Mouse (Mus musculus): Measurements from ENCODE around the gene Dnajb11. TPM values are rescaled to one million over a fixed set of nuclear protein-coding genes. Genes with fewer than 3 reads are reported as not detected.

Dnajb11 gene
- total RNA-seq (2012; rRNA removed), result 140 and 155 TPM in 2 replicates

GRCm38 (mm10) chr16:22857431-22858113 is at the start of gene Dnajb11, which contains the start of gene Tbccd1:
TSS of gene Dnajb11 (plus strand) at chr16:22857845.
TSS of gene Tbccd1 (minus strand) at chr16:22857669.
- H3K9me3 ChIP-seq (ENCODE audit: control insufficient read depth, insufficient read depth, low read depth, low read length), result no peaks in the 10 kb centered on the region
- H3K36me3 ChIP-seq (ENCODE audit: control insufficient read depth, insufficient read depth, low read length, poor library complexity, severe bottlenecking), result peaks cover 6% of the 10 kb centered on the region
- peak within 1 kb of the TSS; percentile 99 for H3K9ac ChIP-seq (ENCODE audit: insufficient read depth, low read depth, low read length, poor library complexity, severe bottlenecking)
- peak within 1 kb of the TSS; percentile 95 to 98 for H3K4me3 ChIP-seq (ENCODE audit: insufficient read depth in 1 of 2, low read depth in 1 of 2, low read length in 2 of 2, poor library complexity in 1 of 2, severe bottlenecking in 1 of 2)
- H3K4me1 ChIP-seq (ENCODE audit: control insufficient read depth in 2 of 2, insufficient read depth in 2 of 2, low read length in 2 of 2, poor library complexity in 1 of 2), result peaks cover 2 to 3% of the 10 kb centered on the region in 2 experiments; a peak in 2 of 4 replicates
- peak within 1 kb of the TSS; percentile 61 for H3K27ac ChIP-seq (ENCODE audit: insufficient read depth, low read depth, low read length, poor library complexity, severe bottlenecking)
- peak; percentile 98 for DNase-seq (ENCODE audit: low read depth, low spot score)
- TF ChIP-seq MAFK (IDR thresholded peaks at IDR 0.05; ENCODE audit: insufficient read depth, low read depth, low read length) (no peak), CHD2 (IDR thresholded peaks at IDR 0.05; ENCODE audit: low read depth, low read length) (peak; percentile 84), HCFC1 (IDR thresholded peaks at IDR 0.05; ENCODE audit: borderline replicate concordance, insufficient read depth, low read length) (peak; percentile 74), ZC3H11A (IDR thresholded peaks at IDR 0.05; ENCODE audit: borderline replicate concordance, low read depth, low read length) (no peak), ZNF384 (IDR thresholded peaks at IDR 0.05; ENCODE audit: low read depth, low read length) (no peak)
- in situ Hi-C loops (cut with MboI; ENCODE audit: low sequenced_read_pairs in 2 of 2, unreplicated experiment in 2 of 2), result no loop called here

- no peak within 1 kb of the TSS for H3K4me3 ChIP-seq (ENCODE audit: insufficient read depth in 1 of 2, low read depth in 1 of 2, low read length in 2 of 2, poor library complexity in 1 of 2, severe bottlenecking in 1 of 2)
- no peaks in the 10 kb centered on the region for H3K36me3 ChIP-seq (ENCODE audit: control insufficient read depth, insufficient read depth, low read length, poor library complexity, severe bottlenecking)
- no peaks in the 10 kb centered on the region for H3K9me3 ChIP-seq (ENCODE audit: control insufficient read depth, insufficient read depth, low read depth, low read length)
- no peak for TF ChIP-seq ZNF384 (IDR thresholded peaks at IDR 0.05; ENCODE audit: low read depth, low read length)
- TF ChIP-seq HCFC1 (IDR thresholded peaks at IDR 0.05; ENCODE audit: borderline replicate concordance, insufficient read depth, low read length), result no peak
- no peak for TF ChIP-seq CHD2 (IDR thresholded peaks at IDR 0.05; ENCODE audit: low read depth, low read length)
- TF ChIP-seq MAFK (IDR thresholded peaks at IDR 0.05; ENCODE audit: insufficient read depth, low read depth, low read length), result no peak
- TF ChIP-seq ZC3H11A (IDR thresholded peaks at IDR 0.05; ENCODE audit: borderline replicate concordance, low read depth, low read length), result no peak
- H3K9ac ChIP-seq (ENCODE audit: insufficient read depth, low read depth, low read length, poor library complexity, severe bottlenecking), result no peak within 1 kb of the TSS
- no peaks in the 10 kb centered on the region for H3K4me1 ChIP-seq (ENCODE audit: control insufficient read depth in 2 of 2, insufficient read depth in 2 of 2, low read length in 2 of 2, poor library complexity in 1 of 2)
- in situ Hi-C loops (cut with MboI; ENCODE audit: low sequenced_read_pairs in 2 of 2, unreplicated experiment in 2 of 2), result loop anchor here in 1 of 2 experiments (25.0 kb wide), 2 partner anchors 224 to 499 kb away; no protein-coding TSS in a partner anchor
- H3K27ac ChIP-seq (ENCODE audit: insufficient read depth, low read depth, low read length, poor library complexity, severe bottlenecking), result no peak within 1 kb of the TSS
- DNase-seq (ENCODE audit: low read depth, low spot score), result no peak
Observed at GRCm38 (mm10) chr16:22811477-22811876, 46.2 kb upstream of the Dnajb11 start, which contains the start of gene Crygs. TSS of gene Crygs (minus strand) at chr16:22811577.

DNA sequence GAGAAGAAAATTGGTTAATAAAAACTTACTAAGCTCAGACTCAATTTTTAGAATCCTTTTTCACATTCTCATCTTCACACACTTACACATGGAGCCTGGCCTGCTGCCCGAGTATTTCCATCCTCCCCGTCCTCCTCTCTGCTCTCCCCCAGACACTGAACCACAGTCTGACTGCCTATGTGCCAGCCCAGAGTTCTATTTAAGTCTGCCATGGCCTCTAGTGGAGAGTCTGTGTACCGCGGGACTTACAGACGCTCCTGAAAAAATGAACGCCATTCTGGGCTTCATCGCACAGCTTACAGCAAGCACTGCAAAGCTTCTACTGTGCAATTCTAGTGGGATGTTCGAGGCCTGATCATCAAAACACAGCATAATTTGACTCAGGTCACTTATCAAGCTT is 36.9 kb upstream of the Dnajb11 start:
- TF ChIP-seq ZC3H11A (IDR thresholded peaks at IDR 0.05; ENCODE audit: borderline replicate concordance, low read depth, low read length) (no peak; the same call in 1 of the 2 replicates), HCFC1 (IDR thresholded peaks at IDR 0.05; ENCODE audit: borderline replicate concordance, insufficient read depth, low read length) (no peak), ZNF384 (IDR thresholded peaks at IDR 0.05; ENCODE audit: low read depth, low read length) (no peak), CHD2 (IDR thresholded peaks at IDR 0.05; ENCODE audit: low read depth, low read length) (no peak), MAFK (IDR thresholded peaks at IDR 0.05; ENCODE audit: insufficient read depth, low read depth, low read length) (no peak)
- no peaks in the 10 kb centered on the region for H3K9me3 ChIP-seq (ENCODE audit: control insufficient read depth, insufficient read depth, low read depth, low read length)
- H3K4me1 ChIP-seq (ENCODE audit: control insufficient read depth in 2 of 2, insufficient read depth in 2 of 2, low read length in 2 of 2, poor library complexity in 1 of 2), result no peaks in the 10 kb centered on the region
- peaks cover 9% of the 10 kb centered on the region for H3K36me3 ChIP-seq (ENCODE audit: control insufficient read depth, insufficient read depth, low read length, poor library complexity, severe bottlenecking)
- no peak overlapping the region for H3K27ac ChIP-seq (ENCODE audit: insufficient read depth, low read depth, low read length, poor library complexity, severe bottlenecking)
- in situ Hi-C loops (cut with MboI; ENCODE audit: low sequenced_read_pairs in 2 of 2, unreplicated experiment in 2 of 2), result loop anchor here in 1 of 2 experiments (25.0 kb wide), 2 partner anchors 233 to 508 kb away; no protein-coding TSS in a partner anchor
- no peak for DNase-seq (ENCODE audit: low read depth, low spot score)
- H3K9ac ChIP-seq (ENCODE audit: insufficient read depth, low read depth, low read length, poor library complexity, severe bottlenecking), result no peak overlapping the region
- no peak overlapping the region for H3K4me3 ChIP-seq (ENCODE audit: insufficient read depth in 1 of 2, low read depth in 1 of 2, low read length in 2 of 2, poor library complexity in 1 of 2, severe bottlenecking in 1 of 2)

- DNase-seq (ENCODE audit: low read depth, low spot score), result no peak
- H3K9me3 ChIP-seq (ENCODE audit: control insufficient read depth, insufficient read depth, low read depth, low read length), result no peaks in the 10 kb centered on the region
- H3K9ac ChIP-seq (ENCODE audit: insufficient read depth, low read depth, low read length, poor library complexity, severe bottlenecking), result no peak overlapping the region
- in situ Hi-C loops (cut with MboI; ENCODE audit: low sequenced_read_pairs in 2 of 2, unreplicated experiment in 2 of 2), result no loop called here
- TF ChIP-seq MAFK (IDR thresholded peaks at IDR 0.05; ENCODE audit: insufficient read depth, low read depth, low read length), result no peak
- no peak for TF ChIP-seq HCFC1 (IDR thresholded peaks at IDR 0.05; ENCODE audit: borderline replicate concordance, insufficient read depth, low read length)
- no peak for TF ChIP-seq ZNF384 (IDR thresholded peaks at IDR 0.05; ENCODE audit: low read depth, low read length)
- no peak for TF ChIP-seq CHD2 (IDR thresholded peaks at IDR 0.05; ENCODE audit: low read depth, low read length)
- TF ChIP-seq ZC3H11A (IDR thresholded peaks at IDR 0.05; ENCODE audit: borderline replicate concordance, low read depth, low read length), result no peak
- peaks cover 6% of the 10 kb centered on the region for H3K36me3 ChIP-seq (ENCODE audit: control insufficient read depth, insufficient read depth, low read length, poor library complexity, severe bottlenecking)
- no peak overlapping the region for H3K27ac ChIP-seq (ENCODE audit: insufficient read depth, low read depth, low read length, poor library complexity, severe bottlenecking)
- no peak overlapping the region for H3K4me3 ChIP-seq (ENCODE audit: insufficient read depth in 1 of 2, low read depth in 1 of 2, low read length in 2 of 2, poor library complexity in 1 of 2, severe bottlenecking in 1 of 2)
- peaks cover 0 to 2% of the 10 kb centered on the region in 2 experiments; a peak in 1 of 4 replicates for H3K4me1 ChIP-seq (ENCODE audit: control insufficient read depth in 2 of 2, insufficient read depth in 2 of 2, low read length in 2 of 2, poor library complexity in 1 of 2)
Observed at GRCm38 (mm10) chr16:22832932-22833525, 24.6 kb upstream of the Dnajb11 start.
